Mouse (Mus musculus): ENCODE measurements around the gene Rnf113a2. TPM values are rescaled to one million over a fixed set of nuclear protein-coding genes. Genes with fewer than 3 reads are reported as not detected.
A peak's percentile ranks its signal among the peaks of the same experiment; 100 is the strongest.

The Rnf113a2 gene
- polyA plus RNA-seq, 1 experiment: 5.6 TPM

GRCm38 (mm10) chr12:84442526-84442925, 25.5 kb downstream of the Rnf113a2 start:
- Histone ChIP-seq H3K4me1 (ENCODE audit: control insufficient read depth, insufficient read depth, low read length) (peaks cover 5% of the 10 kb centered on the region; the same call in 1 of the 2 replicates), H3K27me3 (replicated peaks; ENCODE audit: control insufficient read depth, insufficient read depth, low read length) (no peaks in the 10 kb centered on the region), H3K4me3 (ENCODE audit: insufficient read depth, low read depth, low read length) (no peak overlapping the region), H3K36me3 (ENCODE audit: control insufficient read depth, insufficient read depth, low read length) (peaks cover 7% of the 10 kb centered on the region; the same call in 1 of the 2 replicates), H3K27ac (ENCODE audit: insufficient read depth, low read depth, low read length) (no peak overlapping the region)
- DNase-seq: no peak
- WGBS: 72% methylated on average over 4 of the region's 4 CpGs
- TF ChIP-seq CTCF (conservative IDR thresholded peaks at IDR 0.05; ENCODE audit: insufficient read depth, insufficient read length, low read depth, low read length) (no peak), POLR2A (IDR thresholded peaks at IDR 0.05; ENCODE audit: low read depth, low read length) (no peak)

GRCm38 (mm10) chr12:84447386-84447785, 30.4 kb downstream of the Rnf113a2 start:
- no peak for TF ChIP-seq CTCF (conservative IDR thresholded peaks at IDR 0.05; ENCODE audit: insufficient read depth, insufficient read length, low read depth, low read length)
- TF ChIP-seq POLR2A (IDR thresholded peaks at IDR 0.05; ENCODE audit: low read depth, low read length): no peak

GRCm38 (mm10) chr12:84448181-84448580, 31.2 kb downstream of the Rnf113a2 start:
- H3K27me3 ChIP-seq (replicated peaks; ENCODE audit: control insufficient read depth, insufficient read depth, low read length): no peaks in the 10 kb centered on the region
- DNase-seq: peak; percentile 68
- 54% methylated on average over 6 of the region's 6 CpGs for WGBS
- H3K4me1 ChIP-seq (ENCODE audit: control insufficient read depth, insufficient read depth, low read length): peaks cover 5% of the 10 kb centered on the region; the same call in 1 of the 2 replicates
- peak overlapping the region; percentile 87 for H3K27ac ChIP-seq (ENCODE audit: insufficient read depth, low read depth, low read length)
- peak overlapping the region; percentile 41 for H3K4me3 ChIP-seq (ENCODE audit: insufficient read depth, low read depth, low read length)
- H3K36me3 ChIP-seq (ENCODE audit: control insufficient read depth, insufficient read depth, low read length): no peaks in the 10 kb centered on the region
- TF ChIP-seq CTCF (conservative IDR thresholded peaks at IDR 0.05; ENCODE audit: insufficient read depth, insufficient read length, low read depth, low read length) (no peak), POLR2A (IDR thresholded peaks at IDR 0.05; ENCODE audit: low read depth, low read length) (no peak)

More at GRCm38 (mm10) chr12:84447386-84447785, 30.4 kb downstream of the Rnf113a2 start:
- WGBS: 46% methylated on average over 1 of the region's 1 CpGs
- peak; percentile 81 for DNase-seq
- H3K27ac ChIP-seq (ENCODE audit: insufficient read depth, low read depth, low read length): peak overlapping the region; percentile 75
- no peaks in the 10 kb centered on the region; the same call in 1 of the 2 replicates for H3K36me3 ChIP-seq (ENCODE audit: control insufficient read depth, insufficient read depth, low read length)
- H3K4me1 ChIP-seq (ENCODE audit: control insufficient read depth, insufficient read depth, low read length): peaks cover 5% of the 10 kb centered on the region; the same call in 1 of the 2 replicates
- H3K4me3 ChIP-seq (ENCODE audit: insufficient read depth, low read depth, low read length): no peak overlapping the region; the same call in 1 of the 2 replicates
- no peaks in the 10 kb centered on the region for H3K27me3 ChIP-seq (replicated peaks; ENCODE audit: control insufficient read depth, insufficient read depth, low read length)

- H3K4me3 ChIP-seq (ENCODE audit: insufficient read depth, low read depth, low read length): peak overlapping the region; percentile 60
- peak; percentile 26 for DNase-seq
- TF ChIP-seq POLR2A (IDR thresholded peaks at IDR 0.05; ENCODE audit: low read depth, low read length) (no peak), CTCF (conservative IDR thresholded peaks at IDR 0.05; ENCODE audit: insufficient read depth, insufficient read length, low read depth, low read length) (no peak)
- H3K36me3 ChIP-seq (ENCODE audit: control insufficient read depth, insufficient read depth, low read length): no peaks in the 10 kb centered on the region
- WGBS: 26% methylated on average over 10 of the region's 10 CpGs
- peaks cover 5% of the 10 kb centered on the region; the same call in 1 of the 2 replicates for H3K4me1 ChIP-seq (ENCODE audit: control insufficient read depth, insufficient read depth, low read length)
- H3K27me3 ChIP-seq (replicated peaks; ENCODE audit: control insufficient read depth, insufficient read depth, low read length): no peaks in the 10 kb centered on the region
- H3K27ac ChIP-seq (ENCODE audit: insufficient read depth, low read depth, low read length): peak overlapping the region; percentile 94
Observed at GRCm38 (mm10) chr12:84449887-84450286, 32.9 kb downstream of the Rnf113a2 start.

- peak overlapping the region; percentile 72 for H3K4me3 ChIP-seq (ENCODE audit: insufficient read depth, low read depth, low read length)
- H3K36me3 ChIP-seq (ENCODE audit: control insufficient read depth, insufficient read depth, low read length): no peaks in the 10 kb centered on the region
- no peaks in the 10 kb centered on the region for H3K27me3 ChIP-seq (replicated peaks; ENCODE audit: control insufficient read depth, insufficient read depth, low read length)
- no peak for TF ChIP-seq POLR2A (IDR thresholded peaks at IDR 0.05; ENCODE audit: low read depth, low read length)
- no peak for TF ChIP-seq CTCF (conservative IDR thresholded peaks at IDR 0.05; ENCODE audit: insufficient read depth, insufficient read length, low read depth, low read length)
- WGBS: 0% methylated on average over 6 of the region's 6 CpGs
- DNase-seq: peak; percentile 82
- H3K27ac ChIP-seq (ENCODE audit: insufficient read depth, low read depth, low read length): peak overlapping the region; percentile 94
- peaks cover 5% of the 10 kb centered on the region; the same call in 1 of the 2 replicates for H3K4me1 ChIP-seq (ENCODE audit: control insufficient read depth, insufficient read depth, low read length)
Observed at GRCm38 (mm10) chr12:84450351-84450717, 33.3 kb downstream of the Rnf113a2 start.

GRCm38 (mm10) chr12:84450718-84451646, 34.0 kb downstream of the Rnf113a2 start, which contains the start of the genes Aldh6a1 and Lin52:
Gene Aldh6a1 (minus strand): TSS chr12:84451004.
Gene Lin52 (plus strand): TSS chr12:84451422.
- Histone ChIP-seq H3K4me3 (ENCODE audit: insufficient read depth, low read depth, low read length) (peak within 1 kb of the TSS; percentile 84), H3K27me3 (replicated peaks; ENCODE audit: control insufficient read depth, insufficient read depth, low read length) (no peaks in the 10 kb centered on the region), H3K27ac (ENCODE audit: insufficient read depth, low read depth, low read length) (peak within 1 kb of the TSS; percentile 94), H3K4me1 (ENCODE audit: control insufficient read depth, insufficient read depth, low read length) (peaks cover 5% of the 10 kb centered on the region; the same call in 1 of the 2 replicates), H3K36me3 (ENCODE audit: control insufficient read depth, insufficient read depth, low read length) (no peaks in the 10 kb centered on the region)
- peak; percentile 100 for DNase-seq
- no peak for TF ChIP-seq CTCF (conservative IDR thresholded peaks at IDR 0.05; ENCODE audit: insufficient read depth, insufficient read length, low read depth, low read length)
- peak; percentile 97 for TF ChIP-seq POLR2A (IDR thresholded peaks at IDR 0.05; ENCODE audit: low read depth, low read length)
- WGBS: under 1% methylated on average over 49 of the region's 49 CpGs

- H3K27ac ChIP-seq (ENCODE audit: insufficient read depth, low read depth, low read length): peak overlapping the region; percentile 76
- peak overlapping the region; percentile 84 for H3K4me3 ChIP-seq (ENCODE audit: insufficient read depth, low read depth, low read length)
- H3K27me3 ChIP-seq (replicated peaks; ENCODE audit: control insufficient read depth, insufficient read depth, low read length): no peaks in the 10 kb centered on the region
- under 1% methylated on average over 11 of the region's 11 CpGs for WGBS
- H3K4me1 ChIP-seq (ENCODE audit: control insufficient read depth, insufficient read depth, low read length): peaks cover 5% of the 10 kb centered on the region; the same call in 1 of the 2 replicates
- H3K36me3 ChIP-seq (ENCODE audit: control insufficient read depth, insufficient read depth, low read length): peaks cover under 1% of the 10 kb centered on the region
- DNase-seq: no peak
- TF ChIP-seq CTCF (conservative IDR thresholded peaks at IDR 0.05; ENCODE audit: insufficient read depth, insufficient read length, low read depth, low read length) (no peak), POLR2A (IDR thresholded peaks at IDR 0.05; ENCODE audit: low read depth, low read length) (no peak)
Observed at GRCm38 (mm10) chr12:84451801-84452200, 34.8 kb downstream of the Rnf113a2 start.

Data from kidney, adult 2 months (tissue).